Mouse (Mus musculus): ENCODE results near the gene Gm4513.
"Not testable (repeated sequence)": the region's sequence is repeated elsewhere in the genome, so short reads cannot be mapped to it uniquely, and the experiment has no call there.

The Gm4513 gene

GRCm38 (mm10) chr7:20598921-20599320 is at the start of gene Gm4513:
Gm4513 (minus strand) TSS chr7:20599021.
- DNase-seq (ENCODE audit: low spot score in 2 of 2): not testable (repeated sequence)

GRCm38 (mm10) chr7:20576141-20576540 is 22.7 kb downstream of the Gm4513 start, which contains the start of gene Gm4141:
Gm4141 (minus strand) TSS chr7:20576241.
- DNase-seq (ENCODE audit: low spot score in 2 of 2): not testable (repeated sequence)

- DNase-seq (ENCODE audit: low spot score in 2 of 2): not testable (repeated sequence)
Observed at GRCm38 (mm10) chr7:20545657-20546056, 53.2 kb downstream of the Gm4513 start, which contains the start of gene Gm5726. Gm5726 (minus strand) TSS chr7:20545757.
